Mouse (Mus musculus) gastrocnemius, postnatal 25 days (tissue): ENCODE measurements around the gene Fmnl1. TPM values are rescaled to one million over a fixed set of nuclear protein-coding genes. Genes with fewer than 3 reads are reported as not detected.
A peak's percentile ranks its signal among the peaks of the same experiment; 100 is the strongest.

ENCODE experiments used
- DNase-seq: peaks from one replicate; pipeline ENCODE4 v3.0.0; 2022
- total RNA-seq, 2 experiments: library from RNA; stranded (reverse); gene quantifications; 1 replicate in 1 of 2; 2 replicates in 1 of 2; pipeline ENCODE4 v1.2.3; 2021

Gene Fmnl1
- total RNA-seq, 2 experiments from 2014 or later = 4.7 to 4.9 TPM

- DNase-seq = no peak
Observed at GRCm38 (mm10) chr11:103160738-103161137, 10.2 kb upstream of the Fmnl1 start.

GRCm38 (mm10) chr11:103161449-103161848 lies 9.5 kb upstream of the Fmnl1 start:
- no peak for DNase-seq

GRCm38 (mm10) chr11:103162132-103162531 lies 8.8 kb upstream of the Fmnl1 start:
- DNase-seq = no peak

- DNase-seq = no peak
Observed at GRCm38 (mm10) chr11:103164391-103164790, 6.5 kb upstream of the Fmnl1 start.

- peak; percentile 40 for DNase-seq
Observed at GRCm38 (mm10) chr11:103168690-103169390, 2.1 kb upstream of the Fmnl1 start.

- DNase-seq = no peak
Observed at GRCm38 (mm10) chr11:103169664-103170063, 1.2 kb upstream of the Fmnl1 start.

- DNase-seq = no peak
Observed at GRCm38 (mm10) chr11:103170111-103170493, 805 bp upstream of the Fmnl1 start.

GRCm38 (mm10) chr11:103171286-103171620 lies 346 bp downstream of the Fmnl1 start:
- no peak for DNase-seq

GRCm38 (mm10) chr11:103171703-103172391 lies 940 bp downstream of the Fmnl1 start:
- peak; percentile 32 for DNase-seq

GRCm38 (mm10) chr11:103172392-103173040 lies 1.6 kb downstream of the Fmnl1 start:
- DNase-seq = no peak

GRCm38 (mm10) chr11:103173041-103173770 lies 2.3 kb downstream of the Fmnl1 start:
- DNase-seq = no peak

GRCm38 (mm10) chr11:103173771-103174344 lies 3.0 kb downstream of the Fmnl1 start:
- no peak for DNase-seq

- DNase-seq = no peak
Observed at GRCm38 (mm10) chr11:103174411-103174832, 3.5 kb downstream of the Fmnl1 start.

GRCm38 (mm10) chr11:103174891-103175391 lies 4.0 kb downstream of the Fmnl1 start:
- peak; percentile 66 for DNase-seq

- peak; percentile 44 for DNase-seq
Observed at GRCm38 (mm10) chr11:103175688-103176442, 5.0 kb downstream of the Fmnl1 start.

GRCm38 (mm10) chr11:103176510-103176909 lies 5.6 kb downstream of the Fmnl1 start:
- DNase-seq = no peak

- no peak for DNase-seq
Observed at GRCm38 (mm10) chr11:103177216-103177615, 6.3 kb downstream of the Fmnl1 start.

- no peak for DNase-seq
Observed at GRCm38 (mm10) chr11:103177815-103178485, 7.0 kb downstream of the Fmnl1 start.

GRCm38 (mm10) chr11:103178748-103179147 lies 7.8 kb downstream of the Fmnl1 start:
- no peak for DNase-seq

GRCm38 (mm10) chr11:103180426-103180825 lies 9.5 kb downstream of the Fmnl1 start:
- DNase-seq = no peak

- no peak for DNase-seq
Observed at GRCm38 (mm10) chr11:103181349-103181748, 10.4 kb downstream of the Fmnl1 start.
